Mouse (Mus musculus) heart, adult 2 months (tissue): Measurements from ENCODE around the gene Psme2. TPM values are rescaled to one million over a fixed set of nuclear protein-coding genes. Genes with fewer than 3 reads are reported as not detected.

Experiments
- DNase-seq, 2 experiments: peaks; one replicate each; pipeline ENCODE4 v3.0.0; 2021
- H3K27ac ChIP-seq: fragments of 200-600 bp; 2 replicates; pipeline ENCODE4 v1.8.1; 2022
- H3K27me3 ChIP-seq: fragments of 200-500 bp; 2 replicates; pipeline ENCODE4 v1.6.1; 2012; ENCODE audit warnings: mild to moderate bottlenecking, low read length, inconsistent platforms, mixed read lengths; ENCODE audit not compliant: control insufficient read depth, insufficient read depth
- H3K36me3 ChIP-seq: fragments of 200-500 bp; 2 replicates; pipeline ENCODE4 v1.6.1; 2012; ENCODE audit warnings: low read length, inconsistent platforms; ENCODE audit not compliant: control insufficient read depth, insufficient read depth
- H3K4me1 ChIP-seq: fragments of 200-500 bp; 2 replicates; pipeline ENCODE4 v1.6.1; 2011; ENCODE audit warnings: low read length; ENCODE audit not compliant: control insufficient read depth, insufficient read depth
- H3K4me3 ChIP-seq: fragments of 200-600 bp; 2 replicates; pipeline ENCODE4 v1.8.1; 2022
- H3K79me2 ChIP-seq: fragments of 200-500 bp; replicated peaks from 2 replicates; pipeline ENCODE4 v1.6.1; 2012; ENCODE audit warnings: mild to moderate bottlenecking, inconsistent platforms, low read length, moderate library complexity, mixed read lengths; ENCODE audit not compliant: control insufficient read depth, insufficient read depth
- H3K9ac ChIP-seq: fragments of 200-500 bp; 2 replicates; pipeline ENCODE4 v1.6.1; 2012; ENCODE audit warnings: low read depth, mild to moderate bottlenecking, control low read depth, inconsistent platforms, low read length, mixed read lengths
- CTCF ChIP-seq: fragments of 200-600 bp; IDR thresholded peaks from 2 replicates; pipeline ENCODE4 v1.8.1; 2022; ENCODE audit warnings: antibody characterized with exemption, mild to moderate bottlenecking, moderate library complexity
- EP300 ChIP-seq: fragments of 200-500 bp; IDR thresholded peaks from 2 replicates; pipeline ENCODE4 v1.6.1; 2011; ENCODE audit warnings: low read depth, low read length, control low read depth; ENCODE audit not compliant: insufficient read depth
- POLR2A ChIP-seq: fragments of 200-500 bp; IDR thresholded peaks from 2 replicates; pipeline ENCODE4 v1.6.1; 2011; ENCODE audit warnings: mild to moderate bottlenecking, low read depth, low read length, control low read depth; ENCODE audit not compliant: insufficient read depth
- WGBS: fragments of 180-500 bp; shearing (Covaris S2); methylation state at CpG from one replicate; pipeline ENCODE4 v1.1.7; 2018; 5-methylcytosine and 5-hydroxymethylcytosine counted together
- intact Hi-C: fragments of 180-260 bp; cut with DNase I; formaldehyde crosslinking; loops from one replicate; pipeline ENCODE4 v1.15.1; 2025
- polyA plus RNA-seq: library from polyadenylated mRNA; depleted of rRNA; stranded (reverse); fragments of >200 nt; gene quantifications from 2 replicates; pipeline ENCODE4 v1.2.3, GENCODE M21; 2012
- total RNA-seq, 2 experiments: library from RNA; stranded (reverse); gene quantifications; 2 replicates each; pipeline ENCODE4 v1.2.3; 2021

The Psme2 gene
- total and polyA plus RNA-seq, 3 experiments, result 37.3 to 120 (median 119) TPM

DNA sequence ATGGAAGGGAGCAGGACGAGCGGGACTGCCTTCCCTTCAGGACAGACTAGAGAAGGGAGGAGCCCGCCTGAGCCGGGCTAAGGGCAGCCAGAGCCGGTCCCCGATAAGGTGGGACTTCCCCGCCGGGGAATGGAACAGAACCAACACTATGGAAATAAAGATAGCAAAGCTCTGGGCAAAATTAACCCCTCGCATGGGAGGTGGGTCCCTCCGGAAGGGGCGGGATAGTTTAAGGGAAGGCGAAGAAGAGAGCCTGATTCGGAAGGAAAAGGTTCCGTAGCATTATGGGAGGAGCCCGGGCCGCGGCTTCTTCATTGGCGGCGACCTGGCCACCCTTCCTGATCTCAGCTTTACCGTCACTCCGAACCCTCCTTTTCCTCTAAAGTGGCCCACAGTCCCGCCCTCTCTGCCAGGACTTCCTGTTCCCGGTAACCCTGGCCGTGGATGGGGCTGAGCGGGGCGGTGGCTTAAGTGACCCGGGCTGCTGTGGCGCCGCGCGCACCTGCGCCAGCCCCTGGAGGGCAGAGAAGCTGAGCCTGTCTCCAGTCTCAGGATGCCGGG lies 498 bp upstream of the Psme2 start, which contains the start of gene Rnf31:
Gene Rnf31, plus strand, starts transcription at position 378 of the 561 bp plus-strand sequence.
- peak within 1 kb of the TSS; percentile 97 for H3K27ac ChIP-seq
- peak within 1 kb of the TSS; percentile 81 for H3K4me3 ChIP-seq
- under 1% methylated on average over 33 of the region's 33 CpGs for WGBS
- no peaks in the 10 kb centered on the region for H3K27me3 ChIP-seq
- peaks cover 3% of the 10 kb centered on the region; the same call in 1 of the 2 replicates for H3K79me2 ChIP-seq
- peak within 1 kb of the TSS; percentile 98 for H3K9ac ChIP-seq
- H3K36me3 ChIP-seq, result peaks cover 4% of the 10 kb centered on the region; the same call in 1 of the 2 replicates
- intact Hi-C loops, result loop anchor here (2.0 kb wide), 1 partner anchor 13 kb away; no protein-coding TSS in a partner anchor
- 0 out of 2 replicates have a peak, but pooled peaks have one; percentile 51 for TF ChIP-seq EP300
- no peak for TF ChIP-seq CTCF
- TF ChIP-seq POLR2A, result peak; percentile 69; the same call in 1 of the 2 replicates
- peak; percentile 91 to 97 for DNase-seq
- peaks cover 7% of the 10 kb centered on the region for H3K4me1 ChIP-seq

DNA sequence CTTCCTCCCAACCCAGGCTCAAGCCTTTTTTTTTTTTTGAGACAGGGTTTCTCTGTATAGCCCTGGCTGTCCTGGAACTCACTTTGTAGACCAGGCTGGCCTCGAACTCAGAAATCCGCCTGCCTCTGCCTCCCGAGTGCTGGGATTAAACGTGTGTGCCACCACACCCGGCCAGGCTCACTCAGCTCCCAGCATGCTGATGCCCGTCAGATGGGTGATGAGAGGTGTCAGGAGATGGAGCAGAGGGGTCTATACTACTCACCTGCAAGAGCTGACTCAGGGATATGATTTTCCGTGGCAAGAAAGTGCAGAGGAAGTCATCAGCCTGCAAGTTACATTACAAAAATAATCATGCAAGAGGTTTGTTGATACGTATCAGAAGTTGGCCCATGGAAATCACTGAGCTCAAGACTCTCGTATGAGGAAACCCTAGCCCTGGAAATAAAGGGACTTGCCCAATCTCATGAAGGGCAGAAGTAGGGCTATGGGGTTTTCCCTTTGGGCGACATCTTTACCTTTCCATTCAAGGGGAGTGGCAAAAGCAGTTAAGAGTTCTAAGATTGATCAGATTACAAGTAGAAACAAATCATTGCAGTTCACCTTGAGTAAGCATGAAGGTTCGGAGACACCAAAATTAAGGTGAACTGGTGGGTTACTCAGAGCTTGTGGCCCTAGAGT lies 1.0 kb downstream of the Psme2 start:
- 70% methylated on average over 11 of the region's 11 CpGs for WGBS
- peaks cover 10% of the 10 kb centered on the region for H3K4me1 ChIP-seq
- H3K36me3 ChIP-seq, result peaks cover 4% of the 10 kb centered on the region; the same call in 1 of the 2 replicates
- H3K27ac ChIP-seq, result peak overlapping the region; percentile 84
- H3K4me3 ChIP-seq, result peak overlapping the region; percentile 81
- TF ChIP-seq EP300, result no peak
- TF ChIP-seq POLR2A, result no peak
- TF ChIP-seq CTCF, result no peak
- peak overlapping the region; percentile 81 for H3K9ac ChIP-seq
- H3K79me2 ChIP-seq, result peaks cover 3% of the 10 kb centered on the region; the same call in 1 of the 2 replicates
- DNase-seq, result no peak
- H3K27me3 ChIP-seq, result no peaks in the 10 kb centered on the region
- intact Hi-C loops, result loop anchor here (2.0 kb wide), 1 partner anchor 15 kb away; no protein-coding TSS in a partner anchor

DNA sequence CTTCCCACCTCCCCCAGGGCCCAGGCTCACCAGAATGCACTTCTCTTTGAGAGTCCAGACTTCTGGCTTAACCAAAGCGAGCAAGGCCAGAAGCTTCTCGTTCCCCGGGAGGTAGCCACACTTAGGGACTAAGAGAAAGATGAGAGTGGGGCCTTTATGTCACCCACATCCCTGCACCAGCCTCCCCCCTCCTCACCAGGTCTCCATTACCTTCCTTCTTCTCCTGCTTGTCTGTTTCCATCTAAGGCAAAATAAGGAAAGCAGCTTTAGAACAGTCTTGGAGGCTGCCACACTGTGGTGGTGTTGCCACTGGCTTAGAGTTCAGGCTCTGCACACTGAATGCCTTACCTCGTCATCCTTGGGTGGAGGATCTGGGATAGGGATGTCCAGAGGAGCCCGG lies 1.6 kb downstream of the Psme2 start:
- Histone ChIP-seq H3K27ac (no peak overlapping the region), H3K9ac (no peak overlapping the region), H3K27me3 (no peaks in the 10 kb centered on the region), H3K36me3 (peaks cover 4% of the 10 kb centered on the region; the same call in 1 of the 2 replicates), H3K4me3 (no peak overlapping the region), H3K79me2 (0 out of 2 replicates have a peak, but pooled peaks cover 2% of the 10 kb centered on the region), H3K4me1 (peaks cover 10% of the 10 kb centered on the region)
- TF ChIP-seq CTCF (no peak), POLR2A (no peak), EP300 (no peak)
- intact Hi-C loops, result no loop called here
- 90% methylated on average over 5 of the region's 5 CpGs for WGBS
- DNase-seq, result no peak

DNA sequence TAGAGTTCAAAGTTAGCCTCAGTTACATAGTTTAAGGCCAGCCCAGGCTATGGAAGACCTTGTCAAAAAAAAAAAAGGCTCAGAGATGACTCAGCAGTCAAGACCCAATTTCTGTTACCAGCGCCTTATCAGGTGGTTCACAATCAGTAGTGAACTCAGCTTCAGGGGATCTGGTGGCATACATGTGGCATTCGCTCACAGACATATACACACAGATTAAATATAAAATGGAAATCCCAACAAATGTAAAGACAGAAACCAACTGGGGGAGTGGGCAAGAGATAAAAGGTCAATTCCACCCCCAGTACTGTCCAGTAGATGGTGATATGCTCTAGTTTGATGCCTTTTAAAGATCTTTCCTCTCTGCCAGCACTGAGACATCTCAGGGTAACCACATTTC lies 4.8 kb downstream of the Psme2 start:
- no peak overlapping the region for H3K4me3 ChIP-seq
- WGBS, result 99% methylated on average over 2 of the region's 2 CpGs
- no peak for DNase-seq
- H3K79me2 ChIP-seq, result no peaks in the 10 kb centered on the region
- TF ChIP-seq EP300, result no peak
- no peak for TF ChIP-seq POLR2A
- H3K27ac ChIP-seq, result no peak overlapping the region; the same call in 1 of the 2 replicates
- H3K4me1 ChIP-seq, result peaks cover 3% of the 10 kb centered on the region
- H3K27me3 ChIP-seq, result no peaks in the 10 kb centered on the region
- H3K9ac ChIP-seq, result no peak overlapping the region
- peaks cover 4% of the 10 kb centered on the region; the same call in 1 of the 2 replicates for H3K36me3 ChIP-seq
- intact Hi-C loops, result no loop called here

DNA sequence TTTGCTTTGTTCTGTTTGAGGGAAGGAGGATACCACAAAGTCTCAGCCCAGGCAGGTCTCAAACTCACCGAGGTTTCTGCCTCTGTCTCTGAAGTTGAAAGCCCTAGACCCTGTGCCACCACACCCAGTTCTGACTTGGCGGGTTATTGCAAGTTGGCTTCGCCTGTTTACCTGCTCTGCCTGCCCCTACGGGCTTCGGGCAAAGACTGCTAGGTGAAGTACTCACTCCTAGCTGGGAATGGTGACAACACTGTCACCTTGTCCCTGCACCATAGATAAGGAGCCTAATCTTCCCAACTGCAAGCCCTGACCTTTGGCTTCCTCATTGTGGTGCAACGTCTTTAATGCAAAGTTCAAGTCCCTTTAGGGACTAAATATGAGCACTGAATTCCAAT lies 5.3 kb downstream of the Psme2 start:
- WGBS, result 48% methylated on average over 6 of the region's 6 CpGs
- Histone ChIP-seq H3K9ac (peak overlapping the region; percentile 22; the same call in 1 of the 2 replicates), H3K36me3 (peaks cover 4% of the 10 kb centered on the region; the same call in 1 of the 2 replicates), H3K4me3 (peak overlapping the region; percentile 76), H3K27ac (peak overlapping the region; percentile 78), H3K79me2 (no peaks in the 10 kb centered on the region), H3K4me1 (peaks cover 3% of the 10 kb centered on the region), H3K27me3 (no peaks in the 10 kb centered on the region)
- intact Hi-C loops, result no loop called here
- TF ChIP-seq EP300, result no peak
- TF ChIP-seq POLR2A, result no peak
- no peak for TF ChIP-seq CTCF
- DNase-seq, result peak in 1 of 2 experiments; percentile 34
